Mouse (Mus musculus) liver, embryonic 14.5 days (tissue): ENCODE results near the gene Pam.

Experiments used
- CTCF ChIP-seq: IDR thresholded peaks from 2 replicates; pipeline ENCODE4 v1.5.1; 2016; ENCODE audit warnings: antibody characterized with exemption, low read depth, control low read depth
- EP300 ChIP-seq: IDR thresholded peaks from 2 replicates; pipeline ENCODE4 v1.6.1; 2016; ENCODE audit warnings: antibody characterized with exemption, low read depth

DNA sequence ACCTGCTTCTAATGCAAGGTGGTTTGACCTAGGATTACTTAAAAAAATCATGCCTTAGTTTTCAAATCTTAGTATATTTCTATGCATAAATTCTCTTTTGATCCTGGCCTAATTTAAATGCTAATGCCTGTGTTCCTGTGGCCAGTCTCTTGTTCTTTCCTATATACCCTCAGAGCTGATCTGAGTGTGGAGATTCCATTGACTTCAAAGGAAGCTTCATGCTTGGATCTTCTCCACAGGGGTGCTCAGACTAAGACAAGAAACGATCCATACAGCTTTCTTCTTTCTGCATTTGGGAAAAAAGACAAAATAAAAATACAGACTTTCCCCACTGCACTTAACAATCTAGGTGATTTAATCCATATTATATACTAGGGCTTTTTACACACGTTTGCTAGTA lies 12.2 kb upstream of the Pam start:
- TF ChIP-seq CTCF (no peak), EP300 (no peak)
